Mouse (Mus musculus) heart, adult 11 months (tissue): ENCODE measurements around the gene Ldha.

ENCODE experiments used
- DNase-seq: peaks from one replicate; pipeline ENCODE4 v3.0.0; 2022

Gene Ldha

GRCm38 (mm10) chr7:46895511-46895910, 54.2 kb downstream of the Ldha start:
- DNase-seq = no peak

- no peak for DNase-seq
Measured at GRCm38 (mm10) chr7:46899343-46899742, 58.1 kb downstream of the Ldha start.
